Mouse (Mus musculus) urinary bladder, adult 2 months (tissue): ENCODE measurements around the gene Derl2. TPM values are rescaled to one million over a fixed set of nuclear protein-coding genes. Genes with fewer than 3 reads are reported as not detected.
A peak's percentile ranks its signal among the peaks of the same experiment; 100 is the strongest.

ENCODE experiments used
- DNase-seq: peaks from one replicate; pipeline ENCODE4 v3.0.0; 2022; ENCODE audit warnings: low spot score
- polyA plus RNA-seq: library from polyadenylated mRNA; depleted of rRNA; stranded (reverse); fragments of >200 nt; gene quantifications from 2 replicates; pipeline ENCODE4 v1.2.3, GENCODE M21; 2012; rRNA removed

Gene Derl2
- 21.7 and 25.5 TPM in 2 replicates for polyA plus RNA-seq

- peak; percentile 92 for DNase-seq
Observed at GRCm38 (mm10) chr11:71019201-71020068, at the start of gene Derl2, which contains the start of gene Mis12. Gene Derl2, minus strand, starts transcription at chr11:71019841. Gene Mis12, plus strand, starts transcription at chr11:71019611.

- no peak for DNase-seq
Observed at GRCm38 (mm10) chr11:71052554-71052953, 32.9 kb upstream of the Derl2 start.

- DNase-seq = no peak
Observed at GRCm38 (mm10) chr11:71039526-71040298, 20.1 kb upstream of the Derl2 start.

- no peak for DNase-seq
Observed at GRCm38 (mm10) chr11:71033163-71033761, 13.6 kb upstream of the Derl2 start, which contains the start of gene 6330403K07Rik. Gene 6330403K07Rik, minus strand, starts transcription at chr11:71033513.

GRCm38 (mm10) chr11:71032491-71033162 is 13.0 kb upstream of the Derl2 start:
- DNase-seq = no peak

- DNase-seq = no peak
Observed at GRCm38 (mm10) chr11:71032070-71032469, 12.4 kb upstream of the Derl2 start.

GRCm38 (mm10) chr11:71029403-71030118 is 9.9 kb upstream of the Derl2 start:
- no peak for DNase-seq

- no peak for DNase-seq
Observed at GRCm38 (mm10) chr11:71028280-71028679, 8.6 kb upstream of the Derl2 start.

GRCm38 (mm10) chr11:71018416-71019200 is 1.0 kb downstream of the Derl2 start:
- no peak for DNase-seq

GRCm38 (mm10) chr11:71017051-71017450 is 2.6 kb downstream of the Derl2 start:
- DNase-seq = no peak

- DNase-seq = no peak
Observed at GRCm38 (mm10) chr11:71012743-71013142, 6.9 kb downstream of the Derl2 start.

- no peak for DNase-seq
Observed at GRCm38 (mm10) chr11:71008321-71008720, 11.3 kb downstream of the Derl2 start.

- no peak for DNase-seq
Observed at GRCm38 (mm10) chr11:71007831-71008230, 11.8 kb downstream of the Derl2 start.

- DNase-seq = no peak
Observed at GRCm38 (mm10) chr11:71007026-71007425, 12.6 kb downstream of the Derl2 start.

- no peak for DNase-seq
Observed at GRCm38 (mm10) chr11:71005046-71005445, 14.6 kb downstream of the Derl2 start.

GRCm38 (mm10) chr11:71004316-71004773 is 15.3 kb downstream of the Derl2 start, which contains the start of gene Dhx33:
Gene Dhx33, minus strand, starts transcription at chr11:71004437.
- DNase-seq = peak; percentile 81

- no peak for DNase-seq
Observed at GRCm38 (mm10) chr11:71003611-71004315, 15.9 kb downstream of the Derl2 start.

GRCm38 (mm10) chr11:71001167-71001566 is 18.5 kb downstream of the Derl2 start:
- no peak for DNase-seq

- DNase-seq = peak; percentile 97
Observed at GRCm38 (mm10) chr11:70982557-70983228, 36.9 kb downstream of the Derl2 start, which contains the start of gene C1qbp. Gene C1qbp, minus strand, starts transcription at chr11:70983026.
